Mouse (Mus musculus): Measurements from ENCODE around the gene Sdf4. TPM values are rescaled to one million over a fixed set of nuclear protein-coding genes. Genes with fewer than 3 reads are reported as not detected.

Sdf4 gene
- polyA plus RNA-seq, 1 experiment from 2014 or later = 438 TPM

- Histone ChIP-seq H3K27ac (no peak overlapping the region), H3K79me2 (ENCODE audit: inconsistent target) (no peaks in the 10 kb centered on the region), H3K36me3 (ENCODE audit: inconsistent target) (no peaks in the 10 kb centered on the region), H3K4me3 (ENCODE audit: inconsistent target) (no peak overlapping the region)
- WGBS (ENCODE audit: missing documents) = 95% methylated on average over 6 of the region's 6 CpGs
Observed at GRCm38 (mm10) chr4:156054606-156055005, 61.9 kb downstream of the Sdf4 start.

- no peaks in the 10 kb centered on the region for H3K79me2 ChIP-seq (ENCODE audit: inconsistent target)
- WGBS (ENCODE audit: missing documents) = 99% methylated on average over 5 of the region's 5 CpGs
- H3K27ac ChIP-seq = no peak overlapping the region
- no peaks in the 10 kb centered on the region for H3K36me3 ChIP-seq (ENCODE audit: inconsistent target)
- H3K4me3 ChIP-seq (ENCODE audit: inconsistent target) = no peak overlapping the region
Observed at GRCm38 (mm10) chr4:156055173-156055572, 62.5 kb downstream of the Sdf4 start.

GRCm38 (mm10) chr4:156057702-156058101, 65.0 kb downstream of the Sdf4 start:
- WGBS (ENCODE audit: missing documents) = 92% methylated on average over 10 of the region's 10 CpGs

GRCm38 (mm10) chr4:156058826-156059225, 66.2 kb downstream of the Sdf4 start:
- no peak overlapping the region for H3K27ac ChIP-seq
- H3K4me3 ChIP-seq (ENCODE audit: inconsistent target) = no peak overlapping the region
- no peaks in the 10 kb centered on the region for H3K79me2 ChIP-seq (ENCODE audit: inconsistent target)
- 95% methylated on average over 9 of the region's 9 CpGs for WGBS (ENCODE audit: missing documents)
- H3K36me3 ChIP-seq (ENCODE audit: inconsistent target) = no peaks in the 10 kb centered on the region

More at GRCm38 (mm10) chr4:156057702-156058101, 65.0 kb downstream of the Sdf4 start:
- H3K4me3 ChIP-seq (ENCODE audit: inconsistent target) = no peak overlapping the region
- H3K27ac ChIP-seq = no peak overlapping the region
- H3K79me2 ChIP-seq (ENCODE audit: inconsistent target) = no peaks in the 10 kb centered on the region
- no peaks in the 10 kb centered on the region for H3K36me3 ChIP-seq (ENCODE audit: inconsistent target)

GRCm38 (mm10) chr4:156059261-156059660, 66.6 kb downstream of the Sdf4 start, which contains the start of gene Ttll10:
Gene Ttll10 (minus strand): TSS chr4:156059414.
- H3K27ac ChIP-seq = no peak within 1 kb of the TSS
- no peaks in the 10 kb centered on the region for H3K79me2 ChIP-seq (ENCODE audit: inconsistent target)
- no peaks in the 10 kb centered on the region for H3K36me3 ChIP-seq (ENCODE audit: inconsistent target)
- no peak within 1 kb of the TSS for H3K4me3 ChIP-seq (ENCODE audit: inconsistent target)
- 85% methylated on average over 5 of the region's 5 CpGs for WGBS (ENCODE audit: missing documents)

- 79% methylated on average over 10 of the region's 10 CpGs for WGBS (ENCODE audit: missing documents)
Observed at GRCm38 (mm10) chr4:156059713-156060112, 67.0 kb downstream of the Sdf4 start.

More at GRCm38 (mm10) chr4:156059713-156060112, 67.0 kb downstream of the Sdf4 start:
- Histone ChIP-seq H3K27ac (no peak overlapping the region), H3K36me3 (ENCODE audit: inconsistent target) (no peaks in the 10 kb centered on the region), H3K79me2 (ENCODE audit: inconsistent target) (no peaks in the 10 kb centered on the region), H3K4me3 (ENCODE audit: inconsistent target) (no peak overlapping the region)

Other genes with a start within 250 kb of the Sdf4 start
- gene Atad3a, start 231.8 kb upstream of the Sdf4 start, polyA plus RNA-seq (2018) = 11.3 to 32.7 TPM (median 12.1 TPM) in 3 replicates
- 0.09 to 0.10 TPM in 2 of 3 replicates, not detected in the other for gene Vwa1, start 218.2 kb upstream of the Sdf4 start, polyA plus RNA-seq (2018)
- gene Tmem88b, start 207.0 kb upstream of the Sdf4 start, polyA plus RNA-seq (2018) = not detected in 3 replicates
- gene Ankrd65, start 202.4 kb upstream of the Sdf4 start, polyA plus RNA-seq (2018) = not detected in 3 replicates
- gene Mrpl20, start 190.0 kb upstream of the Sdf4 start, polyA plus RNA-seq (2018) = 60.1 to 101 TPM (median 65.9 TPM) in 3 replicates
- 21.9 to 54.1 TPM (median 31.3 TPM) in 3 replicates for gene Ccnl2, start 180.4 kb upstream of the Sdf4 start, polyA plus RNA-seq (2018)
- 66.8 to 92.5 TPM (median 68.1 TPM) in 3 replicates for gene Aurkaip1, start 161.6 kb upstream of the Sdf4 start, polyA plus RNA-seq (2018)
- gene Mxra8, start 153.2 kb upstream of the Sdf4 start, polyA plus RNA-seq (2018) = 0.19 to 1.1 TPM (median 0.32 TPM) in 3 replicates
- gene Dvl1, start 145.5 kb upstream of the Sdf4 start, polyA plus RNA-seq (2018) = 6.2 to 13.8 TPM (median 12.2 TPM) in 3 replicates
- gene Tas1r3, start 129.5 kb upstream of the Sdf4 start, polyA plus RNA-seq (2018) = 0.04 to 0.11 TPM in 2 of 3 replicates, not detected in the other
- gene Cptp, start 123.4 kb upstream of the Sdf4 start, polyA plus RNA-seq (2018) = 6.6 to 11.4 TPM (median 8.7 TPM) in 3 replicates
- 11.2 to 22.1 TPM (median 18.6 TPM) in 3 replicates for gene Ints11, start 123.3 kb upstream of the Sdf4 start, polyA plus RNA-seq (2018)
- gene Pusl1, start 101.1 kb upstream of the Sdf4 start, polyA plus RNA-seq (2018) = 12.4 to 21.3 TPM (median 17.4 TPM) in 3 replicates
- gene Acap3, start 101.0 kb upstream of the Sdf4 start, polyA plus RNA-seq (2018) = 8.2 to 8.7 TPM (median 8.3 TPM) in 3 replicates
- 55.7 to 67.6 TPM (median 65.4 TPM) in 3 replicates for gene Ube2j2, start 49.0 kb upstream of the Sdf4 start, polyA plus RNA-seq (2018)
- gene C1qtnf12, start 30.6 kb upstream of the Sdf4 start, polyA plus RNA-seq (2018) = 5.3 to 17.5 TPM (median 14.9 TPM) in 3 replicates
- gene B3galt6, start 223 bp upstream of the Sdf4 start, polyA plus RNA-seq (2018) = 1.4 to 6.1 TPM (median 2.9 TPM) in 3 replicates
- gene Tnfrsf4, start 21.0 kb downstream of the Sdf4 start, polyA plus RNA-seq (2018) = 0.47 to 0.95 TPM (median 0.93 TPM) in 3 replicates
- gene Tnfrsf18, start 33.3 kb downstream of the Sdf4 start, polyA plus RNA-seq (2018) = 0.29 to 0.30 TPM in 2 of 3 replicates, not detected in the other
- not detected in 3 replicates for gene Ttll10, start 66.5 kb downstream of the Sdf4 start, polyA plus RNA-seq (2018)
- gene 9430015G10Rik, start 117.1 kb downstream of the Sdf4 start, polyA plus RNA-seq (2018) = 3.9 to 7.6 TPM (median 5.1 TPM) in 3 replicates
- gene Rnf223, start 137.6 kb downstream of the Sdf4 start, polyA plus RNA-seq (2018) = not detected in 3 replicates
- 3.3 to 10.5 TPM (median 7.2 TPM) in 3 replicates for gene Agrn, start 204.6 kb downstream of the Sdf4 start, polyA plus RNA-seq (2018)
- gene Isg15, start 207.9 kb downstream of the Sdf4 start, polyA plus RNA-seq (2018) = 62.5 to 462 TPM (median 183 TPM) in 3 replicates
- gene AW011738, start 210.4 kb downstream of the Sdf4 start, polyA plus RNA-seq (2018) = 0.53 to 3.8 TPM (median 0.88 TPM) in 3 replicates
- gene Perm1, start 223.0 kb downstream of the Sdf4 start, polyA plus RNA-seq (2018) = 0.06 to 0.12 TPM in 2 of 3 replicates, not detected in the other
- 16.9 to 22.6 TPM (median 18.8 TPM) in 3 replicates for gene Plekhn1, start 242.0 kb downstream of the Sdf4 start, polyA plus RNA-seq (2018)
- 52.2 to 93.1 TPM (median 59.9 TPM) in 3 replicates for gene Noc2l, start 243.1 kb downstream of the Sdf4 start, polyA plus RNA-seq (2018)

Data from macrophage (primary cell).